Mouse (Mus musculus): Measurements from ENCODE around the gene Gli2.

Gene Gli2

DNA sequence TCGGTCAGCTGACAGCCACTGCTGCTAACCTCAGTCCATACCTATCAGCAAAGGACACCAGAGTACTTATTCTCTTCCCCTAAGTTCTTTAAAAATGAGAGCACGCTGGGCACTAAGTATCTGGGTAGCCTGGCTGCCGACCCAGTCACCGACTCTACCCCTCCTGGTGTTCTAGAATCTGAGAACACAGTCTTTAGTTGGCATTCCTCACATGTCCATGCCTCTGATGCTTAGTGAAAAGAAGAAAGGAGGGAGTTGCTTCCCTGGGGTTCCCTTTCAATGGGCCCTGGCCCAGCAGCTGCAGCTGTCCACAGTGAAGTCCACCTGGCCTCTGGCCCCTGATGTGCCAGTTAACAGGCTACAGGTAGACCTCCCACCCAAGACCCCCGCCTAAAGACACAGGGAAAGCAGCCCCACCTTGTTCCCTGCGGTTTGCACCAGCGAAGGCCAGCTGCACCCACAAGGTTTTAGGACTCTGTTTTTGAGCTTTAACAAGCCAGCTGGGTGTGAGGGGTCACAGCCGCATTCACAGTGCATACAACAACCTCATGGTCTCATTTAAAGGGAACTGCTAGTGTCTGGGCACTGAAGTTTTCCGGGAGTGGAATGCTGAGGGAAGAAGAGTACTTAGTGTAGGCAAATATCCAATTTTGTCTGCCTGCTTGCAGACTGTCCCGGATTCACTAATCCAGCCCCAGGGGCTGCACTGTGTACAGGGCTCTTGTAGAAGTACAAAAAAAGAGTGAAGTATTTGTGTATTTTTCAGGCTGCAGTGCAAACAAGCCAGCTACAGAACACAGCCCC, 3.4 kb downstream of the Gli2 start:
- no peak for DNase-seq

DNA sequence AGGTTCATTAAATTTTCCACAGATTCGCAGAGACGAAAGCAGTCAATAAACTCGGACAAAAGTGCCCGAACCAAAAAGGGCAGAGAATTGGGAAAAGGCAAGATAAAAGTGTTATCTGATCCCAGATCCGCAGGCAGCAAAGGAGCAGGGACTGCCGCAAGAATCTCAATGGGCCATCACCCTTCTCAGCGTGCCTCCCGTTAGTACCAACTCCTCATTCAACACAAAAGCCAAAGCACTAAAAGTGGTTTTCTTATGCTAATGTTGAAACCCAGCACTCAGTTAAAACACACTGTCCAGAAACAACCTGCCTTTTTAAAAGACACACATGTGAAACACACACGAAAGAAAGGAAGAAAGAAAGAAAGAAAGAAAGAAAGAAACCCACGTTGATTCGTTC, 4.4 kb downstream of the Gli2 start:
- no peak for DNase-seq

DNA sequence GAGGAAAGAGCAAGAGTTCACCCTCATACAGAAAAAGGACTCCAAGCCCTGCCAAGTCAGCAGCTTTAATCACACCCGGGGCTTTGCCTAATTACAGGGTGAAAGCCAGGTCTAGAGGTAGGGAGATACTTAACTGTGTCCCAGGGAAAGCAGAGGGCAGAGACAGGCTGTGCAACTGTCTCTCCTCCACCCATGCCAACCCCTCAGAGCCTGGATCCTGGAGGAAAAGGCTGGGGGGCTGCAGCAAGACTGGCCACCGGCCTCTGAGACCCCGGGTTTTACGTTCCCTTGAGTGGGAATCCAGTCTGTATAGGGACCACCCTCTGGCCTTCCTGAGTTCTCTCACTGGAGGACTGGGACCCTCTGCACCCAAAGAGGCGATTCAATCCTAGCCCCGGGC, 4.9 kb downstream of the Gli2 start:
- no peak for DNase-seq

DNA sequence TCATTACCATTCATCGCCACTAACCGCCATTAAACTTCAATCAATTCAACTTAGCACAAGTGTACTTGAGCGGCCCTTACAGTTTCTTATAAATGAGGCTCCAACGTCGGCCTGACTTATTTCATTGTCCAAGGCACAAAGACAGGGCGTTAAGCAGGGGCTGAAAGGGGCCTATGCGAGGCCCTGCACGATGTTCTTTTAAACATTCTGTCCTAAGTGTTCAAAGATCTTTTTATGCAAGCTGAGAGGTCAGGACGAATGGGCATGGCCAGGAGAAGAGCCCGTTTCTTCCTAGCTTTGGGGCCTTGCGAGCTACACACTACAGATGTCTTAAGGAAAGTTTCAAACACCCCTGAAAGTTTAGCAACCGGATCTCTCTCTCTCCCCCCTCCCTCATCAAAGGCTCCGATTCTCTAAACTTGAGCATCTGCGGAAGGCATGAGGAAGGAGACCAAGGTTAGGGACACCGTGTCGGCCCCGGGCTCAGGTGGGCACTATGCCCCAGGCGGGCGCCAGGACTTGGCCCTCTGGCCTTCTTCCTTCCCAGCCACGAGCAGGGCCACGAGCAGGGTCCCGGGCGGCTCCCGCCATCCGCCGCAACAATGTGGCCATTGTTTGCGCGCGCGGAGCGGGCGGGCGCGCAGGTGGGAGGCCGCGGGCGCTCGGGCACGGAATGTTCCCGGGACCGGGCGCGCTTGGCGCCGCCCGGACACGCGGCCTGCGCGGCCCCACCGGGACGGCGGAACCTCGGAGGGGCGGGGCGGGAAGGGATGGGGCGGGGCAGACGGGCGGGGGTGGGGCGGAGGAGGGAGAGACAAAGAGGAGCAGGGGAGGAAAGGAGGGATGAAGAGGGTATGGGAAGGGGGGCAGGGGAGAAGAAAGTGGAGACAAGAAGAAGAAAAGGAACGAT, 5.7 kb downstream of the Gli2 start:
- no peak for DNase-seq

DNA sequence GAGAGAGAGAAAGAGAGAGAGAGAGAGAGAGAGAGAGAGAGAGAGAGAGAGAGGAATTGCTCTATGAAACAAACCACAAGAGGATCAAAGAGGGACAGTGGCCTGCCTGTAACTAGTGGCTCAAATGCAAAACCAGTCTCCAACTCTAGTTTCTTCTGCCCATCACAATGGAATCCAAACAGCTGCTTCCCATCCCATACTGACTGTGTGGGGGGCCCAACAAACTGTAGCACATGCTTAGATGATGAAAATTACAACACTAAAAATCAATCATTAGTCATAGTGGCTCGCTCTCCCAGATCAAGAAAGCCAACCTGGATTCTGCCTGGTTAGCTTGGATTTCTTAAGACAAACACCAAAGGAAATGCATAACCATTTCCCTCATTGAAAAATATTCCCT, 15.0 kb downstream of the Gli2 start:
- no peak for DNase-seq

DNA sequence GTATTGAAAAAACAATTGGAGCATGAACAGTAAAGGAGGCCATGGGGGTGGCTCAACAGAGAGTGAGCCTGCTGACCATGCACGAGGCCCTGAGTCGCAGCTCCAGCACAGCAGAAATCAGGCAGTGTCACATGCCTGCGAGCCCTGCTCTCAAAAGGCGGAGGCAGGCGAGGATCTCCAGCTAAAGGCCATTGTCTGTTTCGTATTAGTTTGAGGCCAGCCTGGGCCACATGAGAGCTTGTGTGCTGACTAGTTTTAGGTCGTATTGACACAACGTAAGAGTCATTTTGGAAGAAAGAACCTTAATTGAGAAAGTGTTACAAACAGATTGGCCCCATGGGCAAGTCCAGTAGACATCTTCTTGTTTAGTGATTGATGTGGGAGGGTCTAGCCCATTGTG, 17.5 kb downstream of the Gli2 start:
- DNase-seq, result no peak

DNA sequence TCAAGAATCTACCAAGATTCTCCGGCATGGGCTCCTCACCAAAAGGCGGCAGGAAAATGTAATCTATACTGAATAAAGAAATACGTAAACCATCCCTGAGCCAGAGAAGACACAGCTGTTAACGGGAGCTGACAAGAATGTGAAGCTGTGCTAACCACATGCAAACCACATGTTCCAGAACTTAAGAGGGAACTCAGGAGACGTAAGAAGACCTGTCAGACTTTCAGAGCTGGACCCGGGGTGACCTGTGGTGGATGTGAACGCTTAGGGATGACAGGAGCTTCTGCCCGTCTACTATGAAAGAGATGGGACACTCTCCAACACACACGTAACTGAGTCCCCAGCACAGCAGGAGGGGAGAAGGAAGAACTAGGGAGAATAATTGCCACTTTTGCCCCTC, 18.1 kb downstream of the Gli2 start:
- DNase-seq, result no peak

DNA sequence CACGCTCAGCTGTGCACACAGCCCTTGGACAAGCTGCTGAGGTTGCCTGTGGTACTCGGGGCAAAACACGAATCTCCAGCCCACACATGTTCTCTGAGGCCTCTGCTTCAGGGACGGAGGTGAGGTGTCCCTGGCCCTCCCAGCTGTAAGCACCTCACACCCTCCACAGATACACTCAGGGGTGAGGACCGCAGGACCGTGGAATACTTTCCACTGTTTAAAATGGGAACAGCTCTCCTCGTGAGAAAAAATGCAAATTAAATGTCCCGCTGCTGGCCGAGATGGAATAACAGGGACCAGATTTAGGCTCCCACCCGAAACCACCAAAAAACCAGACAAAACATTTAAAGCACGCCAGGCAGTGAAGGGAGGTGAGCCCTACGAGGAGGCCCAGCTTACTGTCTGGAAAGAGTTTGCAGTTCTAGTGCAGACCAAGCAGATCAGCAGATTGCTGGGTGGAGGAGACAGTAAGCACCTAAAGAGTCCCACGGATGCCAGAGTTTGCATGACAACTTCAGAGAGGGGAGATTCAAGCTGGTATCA, 19.2 kb downstream of the Gli2 start:
- DNase-seq, result no peak

DNA sequence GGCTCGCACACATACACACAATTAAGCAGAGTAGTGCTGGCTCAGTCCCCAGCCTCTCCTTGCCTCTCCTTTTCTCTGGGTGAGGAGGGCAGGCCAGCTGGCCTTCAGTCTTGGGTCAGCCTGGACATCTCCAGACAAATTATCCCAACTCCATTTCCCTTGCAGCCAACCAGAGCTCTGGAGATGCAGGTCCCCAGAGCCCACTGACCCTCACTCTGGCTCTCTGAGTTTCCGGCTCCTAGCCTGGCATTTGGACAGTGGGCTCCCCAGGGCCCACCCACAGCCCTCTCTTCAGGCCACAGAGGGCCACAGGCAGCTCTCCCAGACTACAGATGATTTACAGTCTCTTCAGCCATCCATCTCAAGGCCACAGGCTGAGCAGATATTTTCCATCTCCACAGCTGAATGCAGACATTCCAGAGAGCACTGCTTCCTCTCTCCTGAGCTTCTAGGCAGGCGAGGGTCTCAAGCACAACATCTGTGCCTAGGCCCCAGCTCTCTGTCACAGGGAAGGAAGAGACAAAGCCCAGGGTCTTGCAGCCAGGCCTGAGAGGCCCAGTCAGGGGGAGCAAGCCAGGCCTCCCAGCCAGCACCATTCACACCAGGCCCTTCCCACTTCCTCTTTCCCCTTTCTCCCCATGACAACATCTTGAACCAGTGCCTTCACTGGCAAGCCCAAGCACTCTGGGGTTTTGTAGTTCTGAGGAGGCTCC, 19.8 kb downstream of the Gli2 start:
- DNase-seq, result no peak

DNA sequence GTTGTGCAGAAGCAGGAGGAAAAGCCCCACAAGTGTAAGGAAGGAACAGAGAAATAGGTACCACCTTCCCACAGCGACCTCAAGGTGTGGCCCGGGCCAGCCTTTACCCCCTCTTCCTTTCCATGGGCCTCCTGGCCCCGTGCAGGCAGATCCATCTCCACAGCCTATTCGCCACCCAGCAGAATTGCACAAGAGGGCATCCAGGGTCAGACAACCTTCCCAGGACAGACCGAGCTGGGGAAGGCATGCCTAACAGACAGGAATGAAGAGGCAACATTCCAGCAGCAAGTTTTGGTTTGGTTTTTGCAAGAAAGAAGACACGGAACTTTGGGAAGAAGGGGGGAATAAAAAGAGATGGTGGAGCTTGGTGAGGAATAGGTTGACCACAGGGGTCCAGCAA, 22.2 kb downstream of the Gli2 start:
- DNase-seq, result no peak

DNA sequence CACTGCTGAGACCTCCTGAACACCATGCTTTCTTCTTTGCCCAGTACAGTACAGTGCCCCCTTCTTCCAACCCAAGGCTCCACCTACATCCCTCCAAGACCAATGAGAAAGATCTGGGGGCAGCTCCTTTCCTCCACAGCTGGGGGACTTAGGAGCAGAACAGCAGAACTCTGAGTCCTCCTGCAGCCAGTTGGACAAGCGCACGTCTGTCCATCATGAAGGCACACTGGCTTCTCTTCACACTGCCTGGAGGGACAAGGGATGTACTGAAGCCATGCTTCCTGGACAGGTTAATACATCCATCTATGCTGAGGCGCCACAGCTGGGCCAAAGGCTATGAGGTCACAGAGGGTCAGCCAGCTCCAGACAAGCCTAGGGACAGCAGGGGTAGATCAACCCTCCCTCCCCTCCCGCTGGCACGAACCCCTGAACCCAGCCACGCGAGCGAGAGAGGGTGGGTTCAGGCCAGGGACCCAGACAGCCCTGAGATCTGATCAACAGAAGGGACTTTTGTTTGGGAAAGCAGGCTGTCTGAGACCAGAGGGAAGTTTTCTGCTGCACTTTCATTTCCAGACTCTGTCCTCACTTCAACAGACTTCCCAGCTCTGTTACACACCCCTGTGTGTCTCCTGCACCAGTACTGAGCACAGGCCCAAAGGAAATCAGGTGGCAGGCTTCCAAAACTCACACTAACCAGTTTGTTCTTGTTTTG, 27.6 kb downstream of the Gli2 start:
- no peak for DNase-seq

DNA sequence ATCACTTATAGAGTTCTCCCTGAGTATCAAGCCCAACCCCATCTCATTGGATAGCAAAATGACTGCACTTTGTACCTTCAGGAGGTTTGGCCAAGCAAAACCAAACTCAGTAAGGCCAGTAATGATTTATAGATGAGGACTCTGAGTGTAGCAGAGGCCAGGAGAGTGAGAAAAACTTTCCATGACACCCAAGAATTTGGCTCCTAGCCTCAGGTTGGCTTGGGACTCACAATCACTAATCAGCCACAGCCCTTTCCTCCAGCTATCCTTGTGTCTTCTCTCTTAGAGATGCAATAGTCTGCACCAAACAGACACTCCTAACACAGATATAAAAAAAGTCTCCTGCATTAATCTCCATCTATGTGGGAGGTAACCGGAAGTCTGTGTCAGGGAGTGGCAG, 31.1 kb downstream of the Gli2 start:
- no peak for DNase-seq

DNA sequence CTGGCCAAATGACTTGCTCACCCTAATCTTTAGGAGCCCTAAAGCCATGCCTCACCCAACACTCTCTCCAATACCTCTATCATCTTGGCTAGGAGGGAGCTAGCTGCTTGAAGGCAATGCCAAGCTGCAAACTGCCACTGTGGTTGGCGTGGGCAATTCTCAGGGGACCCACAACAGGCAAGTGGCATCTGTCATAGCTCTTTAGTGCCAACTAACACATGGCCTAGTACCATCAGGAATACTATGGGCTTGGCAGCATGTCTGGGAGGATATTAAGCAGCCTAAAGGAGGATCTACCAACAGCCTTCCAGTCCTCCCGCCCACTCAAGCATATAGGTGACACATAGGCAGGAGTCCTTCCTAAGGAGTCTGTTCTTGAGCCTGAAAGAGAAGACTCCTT, 33.3 kb downstream of the Gli2 start:
- no peak for DNase-seq

DNA sequence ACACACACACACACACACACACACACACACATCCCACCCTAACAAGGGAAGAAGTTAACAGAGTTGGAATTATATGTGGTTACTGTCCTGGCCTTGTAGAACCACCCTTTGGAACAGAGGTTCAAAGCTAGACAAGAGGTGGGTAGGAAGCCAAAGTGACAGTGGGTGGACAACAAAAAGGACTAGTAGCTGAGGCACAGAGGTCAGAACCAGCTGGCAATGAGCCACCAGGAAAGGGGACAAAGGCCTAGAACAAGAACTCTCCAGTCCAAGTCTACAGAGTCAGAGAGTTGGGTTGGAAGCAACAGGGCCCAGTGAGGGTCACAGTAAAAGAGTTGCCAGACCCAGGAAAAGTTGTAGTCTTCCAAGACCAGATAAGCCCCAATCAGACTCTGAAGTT, 34.4 kb downstream of the Gli2 start:
- no peak for DNase-seq

DNA sequence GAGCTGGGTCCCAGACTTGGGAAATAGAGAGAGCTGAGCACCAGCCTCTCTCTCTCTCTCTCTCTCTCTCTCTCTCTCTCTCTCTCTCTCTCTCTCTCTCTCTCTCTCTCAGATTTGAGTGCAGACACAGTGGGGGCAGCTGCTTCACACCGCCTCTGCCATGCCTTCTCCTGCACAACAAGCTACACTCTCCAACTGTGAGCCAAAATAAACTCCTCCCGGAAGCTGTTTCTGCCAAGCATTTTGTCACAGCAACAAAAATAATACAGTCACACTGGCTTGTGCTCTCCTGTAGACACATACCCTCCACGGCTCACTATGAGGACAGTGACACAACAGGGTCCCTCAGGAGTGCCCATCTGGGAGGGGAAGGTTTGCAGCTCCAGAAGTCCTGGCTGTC, 36.6 kb downstream of the Gli2 start:
- no peak for DNase-seq

DNA sequence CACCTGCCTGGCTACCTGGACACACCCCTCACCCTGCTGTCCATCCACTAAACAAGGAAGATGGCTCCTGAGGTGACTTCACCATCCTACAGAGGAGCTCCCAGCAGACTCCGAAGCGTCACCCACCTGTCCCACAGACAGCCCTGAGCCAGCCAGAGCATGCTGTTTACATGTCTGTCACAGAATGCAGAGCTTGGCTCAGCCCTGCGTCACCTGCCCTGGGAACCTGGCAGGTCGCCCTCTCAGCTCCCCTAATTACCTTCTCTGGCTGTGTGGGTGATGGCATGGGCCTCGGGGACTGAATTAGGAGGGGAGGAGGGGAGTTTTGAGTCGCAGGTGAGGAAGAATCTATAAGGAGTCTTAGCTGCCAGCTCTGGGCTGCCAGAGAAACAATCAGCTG, 38.3 kb downstream of the Gli2 start:
- DNase-seq, result no peak

DNA sequence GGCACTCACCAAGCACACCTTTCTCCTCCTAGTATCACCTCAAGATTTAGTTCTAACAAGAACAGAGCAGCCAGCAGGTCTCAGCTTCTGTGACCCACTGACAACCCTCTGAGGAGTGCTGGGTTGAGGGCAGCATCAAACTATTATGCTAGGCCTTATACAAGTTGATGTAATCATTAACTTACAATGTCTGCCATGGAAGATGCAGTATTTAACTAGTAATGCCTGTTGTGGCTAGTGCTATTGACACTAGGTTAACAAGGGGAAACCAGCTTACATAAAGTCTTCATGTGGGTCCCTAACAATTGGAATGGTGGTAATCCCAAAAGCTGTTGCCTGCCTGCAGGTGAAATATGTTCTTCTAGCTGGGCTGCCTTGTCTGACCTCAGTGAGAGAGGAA, 44.5 kb downstream of the Gli2 start:
- DNase-seq, result no peak

DNA sequence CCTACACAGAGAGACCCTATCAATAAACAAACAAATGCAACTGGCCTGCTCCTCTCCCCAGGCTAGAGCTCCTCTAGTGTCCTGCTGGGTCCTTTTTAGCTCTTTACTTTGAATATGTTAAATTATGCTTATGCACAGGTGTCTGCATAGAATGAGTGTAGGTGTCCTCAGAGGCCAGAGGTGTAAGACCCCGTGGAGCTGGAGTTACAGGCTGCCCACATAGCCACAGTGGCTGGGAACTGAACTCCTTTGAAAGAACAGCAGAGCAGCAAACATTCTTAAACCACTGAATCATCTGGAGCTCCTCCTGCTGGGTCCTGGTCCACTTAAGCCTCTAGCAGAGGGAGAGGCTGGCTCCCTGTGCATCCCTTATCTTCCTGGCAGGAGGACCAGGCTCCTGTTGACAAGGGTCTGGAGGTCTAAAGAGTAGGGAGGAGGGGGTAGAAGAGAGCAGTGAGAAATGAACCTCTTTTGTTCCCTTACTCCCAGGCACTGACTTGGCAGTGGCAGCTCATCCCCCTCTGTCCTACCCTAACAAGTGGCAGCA, 49.5 kb downstream of the Gli2 start:
- no peak for DNase-seq

DNA sequence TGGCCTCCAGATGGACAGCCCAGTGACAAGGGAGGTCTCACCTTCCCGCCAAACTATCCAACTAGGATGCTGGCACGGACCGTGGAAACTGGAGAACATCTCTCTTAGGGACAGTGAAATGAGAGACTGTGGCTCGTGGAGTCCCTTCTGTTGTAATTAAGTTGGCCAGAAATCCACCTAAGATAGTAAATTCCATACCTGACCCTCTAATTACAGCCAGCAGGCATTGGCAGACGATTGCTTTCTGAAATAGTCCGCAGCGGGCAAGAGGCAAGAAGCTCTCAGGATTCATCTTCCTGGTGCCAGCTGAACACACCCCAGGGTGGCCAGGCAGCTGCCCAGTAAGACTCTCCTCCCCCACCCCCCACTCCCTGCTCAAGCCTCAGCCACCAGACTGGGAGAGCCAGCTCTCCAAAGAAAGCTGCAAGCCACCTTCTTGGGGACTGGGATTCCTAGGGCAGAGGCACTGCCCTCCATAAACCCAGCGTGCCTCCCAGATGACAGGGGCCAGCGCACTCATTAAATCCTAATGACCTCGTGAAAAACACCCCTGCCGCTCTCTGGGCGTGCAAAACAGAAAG, 51.9 kb downstream of the Gli2 start:
- no peak for DNase-seq

DNA sequence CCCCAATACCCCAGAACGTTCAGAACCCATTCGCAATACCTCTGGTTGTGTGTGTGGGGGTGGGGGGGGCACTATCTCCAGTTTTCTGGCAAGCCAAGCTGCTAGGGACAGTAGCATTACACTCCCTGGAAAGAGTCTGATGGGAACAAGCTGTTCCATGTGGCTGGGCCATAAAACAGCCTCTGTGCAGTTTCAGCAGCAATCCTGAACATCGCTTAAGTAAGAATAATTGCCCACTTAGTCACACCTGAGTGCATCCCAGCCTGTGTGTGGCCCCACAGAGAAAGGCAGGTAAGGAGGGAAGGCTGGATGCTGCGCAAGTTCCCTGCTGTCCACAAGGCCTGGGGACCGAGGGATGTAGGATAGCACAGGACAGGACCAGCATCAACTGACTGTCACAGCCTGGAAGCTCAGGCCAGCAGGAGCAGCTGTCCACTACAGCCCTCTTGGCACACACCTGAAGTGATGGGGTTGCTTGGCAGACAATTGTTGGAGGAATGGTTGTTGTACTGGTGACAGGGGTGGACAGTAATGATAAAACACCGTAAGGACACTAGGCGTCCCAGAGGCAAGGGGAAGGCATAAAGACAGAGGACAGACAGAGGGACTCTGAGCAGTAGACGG, 58.8 kb downstream of the Gli2 start:
- no peak for DNase-seq

DNA sequence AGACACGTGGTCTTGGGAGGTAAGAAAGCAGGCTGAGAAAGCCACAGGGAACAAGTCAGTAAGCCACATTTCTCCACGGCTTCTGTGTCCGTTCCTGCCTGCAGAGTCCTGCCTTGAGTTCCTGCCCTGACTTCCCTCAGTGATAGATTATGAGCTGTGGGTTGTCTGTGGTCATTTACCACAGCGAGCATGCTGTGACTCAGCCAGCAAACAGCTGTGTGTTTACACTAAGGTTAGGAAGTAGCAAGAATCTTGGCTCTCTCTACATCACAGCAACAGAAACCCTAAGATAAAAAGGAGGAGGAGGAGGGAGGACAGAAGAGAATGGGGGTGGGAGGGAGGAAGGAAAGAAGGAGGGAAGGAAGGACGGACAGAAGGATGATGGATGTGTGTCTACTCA, 59.6 kb downstream of the Gli2 start:
- no peak for DNase-seq

DNA sequence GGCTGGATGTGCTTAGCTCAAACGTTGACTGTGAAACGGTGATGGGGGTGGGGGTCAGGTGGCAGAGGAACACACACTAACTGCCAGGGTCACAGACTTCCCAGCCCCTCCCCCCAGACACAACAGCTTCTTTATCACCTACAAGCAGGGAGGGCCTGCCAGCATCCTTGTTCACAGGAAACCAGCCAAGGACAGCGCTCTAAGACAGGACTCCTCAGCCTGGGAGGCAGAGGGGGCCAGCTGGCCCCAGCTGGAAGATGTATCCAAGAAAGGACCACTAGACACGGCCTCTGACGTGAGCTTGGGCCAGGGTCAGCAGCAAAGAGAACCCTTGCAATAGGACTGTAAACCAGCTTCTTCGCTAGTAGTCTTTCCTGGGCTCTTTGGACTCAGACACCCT, 65.1 kb downstream of the Gli2 start:
- DNase-seq, result no peak
